In genomic region chr7:4137746-4138145, GRCm38 (mm10) we compare ENCODE assay signal across 8 mouse cellular contexts. TPM values are rescaled to one million over a fixed set of nuclear protein-coding genes. Genes with fewer than 3 reads are reported as not detected.
A peak's percentile ranks its signal among the peaks of the same experiment; 100 is the strongest.
DNase-seq lines count a peak whose midpoint lies in the region; ATAC-seq lines count a peak whose summit lies in the region.

No protein-coding gene starts in this region.

- no peak for DNase-seq in kidney, adult 11 months
- no peak for DNase-seq in gastrocnemius, postnatal 25 days
- no peak for DNase-seq in thymus, postnatal 36 days
- no peak for DNase-seq in kidney, adult 9 months

- peaks cover 22% of the 10 kb centered on the region for H3K4me1 ChIP-seq in kidney, embryonic 15.5 days
- H3K4me1 ChIP-seq in brown adipose tissue, adult 24 weeks (ENCODE audit: control insufficient read depth, insufficient read depth, insufficient read length, low read length) = peaks cover 2% of the 10 kb centered on the region; the same call in 1 of the 2 replicates
- H3K4me1 ChIP-seq in hindbrain, embryonic 12.5 days = peaks cover 15% of the 10 kb centered on the region
- H3K4me1 ChIP-seq in midbrain, embryonic 13.5 days (replicated peaks) = peaks cover 29% of the 10 kb centered on the region

- H3K4me2 ChIP-seq in kidney, embryonic 15.5 days = peak overlapping the region; percentile 85
- H3K4me2 ChIP-seq in hindbrain, embryonic 12.5 days (replicated peaks) = peak overlapping the region; percentile 75
- peak overlapping the region; percentile 91 for H3K4me2 ChIP-seq in midbrain, embryonic 13.5 days (replicated peaks)

- no peaks in the 10 kb centered on the region for H3K9me3 ChIP-seq in kidney, embryonic 15.5 days (replicated peaks)
- no peaks in the 10 kb centered on the region for H3K9me3 ChIP-seq in hindbrain, embryonic 12.5 days (replicated peaks)
- H3K9me3 ChIP-seq in midbrain, embryonic 13.5 days = no peaks in the 10 kb centered on the region

- peak overlapping the region; percentile 98; the same call in 1 of the 2 replicates for H3K27ac ChIP-seq in kidney, embryonic 15.5 days
- no peak overlapping the region for H3K27ac ChIP-seq in brown adipose tissue, adult 24 weeks (replicated peaks; ENCODE audit: low read depth, low read length)
- H3K27ac ChIP-seq in hindbrain, embryonic 12.5 days = peak overlapping the region; percentile 96; the same call in 1 of the 2 replicates
- peak overlapping the region; percentile 96 for H3K27ac ChIP-seq in midbrain, embryonic 13.5 days

- WGBS in kidney, embryonic 15.5 days = 52% methylated on average over 3 of the region's 3 CpGs
- 57% methylated on average over 3 of the region's 3 CpGs for WGBS in hindbrain, embryonic 12.5 days
- 55% methylated on average over 3 of the region's 3 CpGs for WGBS in midbrain, embryonic 13.5 days

- H3K4me3 ChIP-seq in kidney, embryonic 15.5 days (replicated peaks) = peak overlapping the region; percentile 73
- peak overlapping the region; percentile 89 for H3K4me3 ChIP-seq in brown adipose tissue, adult 24 weeks (ENCODE audit: insufficient read depth, low read depth, low read length)
- peak overlapping the region; percentile 69 for H3K4me3 ChIP-seq in hindbrain, embryonic 12.5 days
- H3K4me3 ChIP-seq in midbrain, embryonic 13.5 days (replicated peaks) = peak overlapping the region; percentile 88

- ATAC-seq in kidney, embryonic 15.5 days (replicated peaks; ENCODE audit: low FRiP score) = no peak
- ATAC-seq in hindbrain, embryonic 12.5 days (ENCODE audit: low FRiP score) = no peak
- ATAC-seq in midbrain, embryonic 13.5 days = no peak

- H3K36me3 ChIP-seq in kidney, embryonic 15.5 days = peaks cover 48% of the 10 kb centered on the region
- peaks cover 46% of the 10 kb centered on the region for H3K36me3 ChIP-seq in hindbrain, embryonic 12.5 days
- H3K36me3 ChIP-seq in midbrain, embryonic 13.5 days = peaks cover 50% of the 10 kb centered on the region

- H3K27me3 ChIP-seq in kidney, embryonic 15.5 days = no peaks in the 10 kb centered on the region
- no peaks in the 10 kb centered on the region for H3K27me3 ChIP-seq in hindbrain, embryonic 12.5 days
- H3K27me3 ChIP-seq in midbrain, embryonic 13.5 days = no peaks in the 10 kb centered on the region

- peak overlapping the region; percentile 81 for H3K9ac ChIP-seq in kidney, embryonic 15.5 days
- H3K9ac ChIP-seq in hindbrain, embryonic 12.5 days = peak overlapping the region; percentile 74
- peak overlapping the region; percentile 83 for H3K9ac ChIP-seq in midbrain, embryonic 13.5 days (replicated peaks)

RNA-seq across cellular contexts. Expression of gene Leng8, which starts 0.9 kb away (rescaled TPM):
- 57.4 and 69.3 TPM in 2 replicates for polyA plus RNA-seq in kidney, embryonic 15.5 days (2015; fragmentation: Nextera tagmentation; extraction: Ambion mirVana)
- polyA plus RNA-seq in brown adipose tissue, adult 24 weeks (2012; ENCODE audit: insufficient read depth, insufficient read length, missing spikeins) = 20.2 and 24.0 TPM in 2 replicates
- polyA plus RNA-seq in hindbrain, embryonic 12.5 days (2016; fragmentation: Nextera tagmentation; extraction: Ambion mirVana) = 115 and 118 TPM in 2 replicates
- polyA plus RNA-seq in midbrain, embryonic 13.5 days (2015; fragmentation: Nextera tagmentation; extraction: Ambion mirVana) = 84.4 and 97.1 TPM in 2 replicates
- 10 to 100 TPM; 32.2 to 34.8 TPM for total RNA-seq in gastrocnemius, postnatal 25 days (2021)

RNA-seq across cellular contexts. Expression of gene Leng9, which starts 12.4 kb away (rescaled TPM):
- 2.8 and 3.5 TPM in 2 replicates for polyA plus RNA-seq in kidney, embryonic 15.5 days (2015; fragmentation: Nextera tagmentation; extraction: Ambion mirVana)
- 2.1 and 3.6 TPM in 2 replicates for polyA plus RNA-seq in brown adipose tissue, adult 24 weeks (2012; ENCODE audit: insufficient read depth, insufficient read length, missing spikeins)
- polyA plus RNA-seq in hindbrain, embryonic 12.5 days (2016; fragmentation: Nextera tagmentation; extraction: Ambion mirVana) = 3.6 and 4.3 TPM in 2 replicates
- 4.0 and 4.4 TPM in 2 replicates for polyA plus RNA-seq in midbrain, embryonic 13.5 days (2015; fragmentation: Nextera tagmentation; extraction: Ambion mirVana)
- 1 to 10 TPM; 2.2 to 2.3 TPM for total RNA-seq in gastrocnemius, postnatal 25 days (2021)

RNA-seq across cellular contexts. Expression of gene Ttyh1, which starts 18.5 kb away (rescaled TPM):
- 2.1 and 3.0 TPM in 2 replicates for polyA plus RNA-seq in kidney, embryonic 15.5 days (2015; fragmentation: Nextera tagmentation; extraction: Ambion mirVana)
- 1.4 and 2.3 TPM in 2 replicates for polyA plus RNA-seq in brown adipose tissue, adult 24 weeks (2012; ENCODE audit: insufficient read depth, insufficient read length, missing spikeins)
- polyA plus RNA-seq in hindbrain, embryonic 12.5 days (2016; fragmentation: Nextera tagmentation; extraction: Ambion mirVana) = 108 and 110 TPM in 2 replicates
- 106 and 124 TPM in 2 replicates for polyA plus RNA-seq in midbrain, embryonic 13.5 days (2015; fragmentation: Nextera tagmentation; extraction: Ambion mirVana)
- 1 to 10 TPM; 1.2 to 3.0 TPM for total RNA-seq in gastrocnemius, postnatal 25 days (2021)

RNA-seq across cellular contexts. Expression of gene Cdc42ep5, which starts 26.9 kb away (rescaled TPM):
- polyA plus RNA-seq in kidney, embryonic 15.5 days (2015; fragmentation: Nextera tagmentation; extraction: Ambion mirVana) = 34.7 and 35.7 TPM in 2 replicates
- polyA plus RNA-seq in brown adipose tissue, adult 24 weeks (2012; ENCODE audit: insufficient read depth, insufficient read length, missing spikeins) = 4.0 and 10.1 TPM in 2 replicates
- 24.2 and 25.7 TPM in 2 replicates for polyA plus RNA-seq in hindbrain, embryonic 12.5 days (2016; fragmentation: Nextera tagmentation; extraction: Ambion mirVana)
- 5.1 and 5.2 TPM in 2 replicates for polyA plus RNA-seq in midbrain, embryonic 13.5 days (2015; fragmentation: Nextera tagmentation; extraction: Ambion mirVana)
- total RNA-seq in gastrocnemius, postnatal 25 days (2021) = 1 to 10 TPM; 1.7 to 4.0 TPM

Comparison
In these comparisons a context has a peak if more than half of its experiments do, and no peak if none do; other contexts are left out.
1. RNA of gene Ttyh1, which starts 18.5 kb away (polyA plus RNA-seq): 106 to 124 TPM in midbrain, embryonic 13.5 days and 108 to 110 TPM in hindbrain, embryonic 12.5 days; 2.1 to 3.0 TPM in kidney, embryonic 15.5 days and 1.4 to 2.3 TPM in brown adipose tissue, adult 24 weeks; every median in the first group is over 10 times any median in the second.
2. Peak in every context shown above with its lines, with median percentiles within 50 percentile points of each other: H3K4me2 ChIP-seq, H3K4me3 ChIP-seq and H3K9ac ChIP-seq.